Mouse (Mus musculus) left cerebral cortex, postnatal 14 days (tissue): ENCODE data around the gene Gpr83. TPM values are rescaled to one million over a fixed set of nuclear protein-coding genes. Genes with fewer than 3 reads are reported as not detected.

Experiments
- DNase-seq, 2 experiments: peaks; one replicate each; pipeline ENCODE4 v3.0.0; 2021 to 2022; ENCODE audit warnings: low spot score in 2 of 2, mixed read lengths in 1 of 2
- intact Hi-C: fragments of 180-260 bp; cut with DNase I; formaldehyde crosslinking; loops from one replicate; pipeline ENCODE4 v1.15.1; 2025
- long read RNA-seq, 2 experiments: library from polyadenylated mRNA; stranded (forward); transcript quantifications; one replicate each; pipeline ENCODE4 v2.0.0; 2021
- total RNA-seq, 2 experiments: library from RNA; stranded (reverse); gene quantifications; 2 replicates each; pipeline ENCODE4 v1.2.3; 2021

The Gpr83 gene
- 10 to 100 TPM; 11.7 to 14.0 TPM for total RNA-seq
- long read RNA-seq, experiment 1, transcript Gpr83-201 (4 exons, 3,586 nt): major isoform, 22 of 31 reads
- long read RNA-seq, experiment 1, partial matches to known transcripts: 2 of 31 reads
- long read RNA-seq, experiment 1, other reads (novel, unspliced or antisense): 3 of 31 reads
- long read RNA-seq, experiment 2, transcript Gpr83-201 (4 exons, 3,586 nt): major isoform, 19 of 23 reads
- long read RNA-seq, experiment 2, partial matches to known transcripts: 0 of 23 reads
- long read RNA-seq, experiment 2, other reads (novel, unspliced or antisense): 1 of 23 reads

- intact Hi-C loops: no loop called here
- DNase-seq: peak; percentile 45 to 68
These were observed at the start of gene Gpr83 for GRCm38 (mm10) chr9:14859868-14860639. TSS of gene Gpr83 (plus strand) at chr9:14860210.

- intact Hi-C loops: no loop called here
These were observed 38.6 kb upstream of the Gpr83 start for GRCm38 (mm10) chr9:14821396-14821795.

GRCm38 (mm10) chr9:14824840-14825239 lies 35.2 kb upstream of the Gpr83 start:
- intact Hi-C loops: no loop called here
- no peak for DNase-seq

More at GRCm38 (mm10) chr9:14821396-14821795, 38.6 kb upstream of the Gpr83 start:
- no peak for DNase-seq

- no peak for DNase-seq
- intact Hi-C loops: no loop called here
These were observed 32.1 kb upstream of the Gpr83 start for GRCm38 (mm10) chr9:14827875-14828274.

- intact Hi-C loops: no loop called here
- no peak for DNase-seq
These were observed 28.0 kb upstream of the Gpr83 start for GRCm38 (mm10) chr9:14832046-14832445.

GRCm38 (mm10) chr9:14835335-14836075 lies 24.5 kb upstream of the Gpr83 start:
- no peak for DNase-seq

GRCm38 (mm10) chr9:14839527-14839926 lies 20.5 kb upstream of the Gpr83 start:
- DNase-seq: peak; percentile 22 to 29
- intact Hi-C loops: no loop called here

More at GRCm38 (mm10) chr9:14835335-14836075, 24.5 kb upstream of the Gpr83 start:
- intact Hi-C loops: no loop called here

GRCm38 (mm10) chr9:14839970-14840369 lies 20.0 kb upstream of the Gpr83 start:
- intact Hi-C loops: no loop called here
- DNase-seq: no peak

- intact Hi-C loops: no loop called here
- DNase-seq: no peak
These were observed 17.9 kb upstream of the Gpr83 start for GRCm38 (mm10) chr9:14841878-14842761.

GRCm38 (mm10) chr9:14843311-14843857 lies 16.6 kb upstream of the Gpr83 start:
- intact Hi-C loops: no loop called here
- no peak for DNase-seq

- intact Hi-C loops: no loop called here
- no peak for DNase-seq
These were observed 16.1 kb upstream of the Gpr83 start for GRCm38 (mm10) chr9:14843901-14844300.

GRCm38 (mm10) chr9:14846428-14846827 lies 13.6 kb upstream of the Gpr83 start:
- intact Hi-C loops: no loop called here
- no peak for DNase-seq

GRCm38 (mm10) chr9:14848267-14848935 lies 11.6 kb upstream of the Gpr83 start:
- intact Hi-C loops: no loop called here
- no peak for DNase-seq

- intact Hi-C loops: no loop called here
- no peak for DNase-seq
These were observed 5.4 kb upstream of the Gpr83 start for GRCm38 (mm10) chr9:14854585-14854984.

GRCm38 (mm10) chr9:14856922-14857654 lies 2.9 kb upstream of the Gpr83 start:
- intact Hi-C loops: no loop called here
- no peak for DNase-seq

GRCm38 (mm10) chr9:14858170-14858706 lies 1.8 kb upstream of the Gpr83 start:
- intact Hi-C loops: no loop called here
- DNase-seq: no peak

- intact Hi-C loops: no loop called here
- no peak for DNase-seq
These were observed 1.2 kb upstream of the Gpr83 start for GRCm38 (mm10) chr9:14858782-14859181.
